Mouse (Mus musculus): ENCODE data around the gene 1700034J05Rik. TPM values are rescaled to one million over a fixed set of nuclear protein-coding genes. Genes with fewer than 3 reads are reported as not detected.

Gene 1700034J05Rik
- polyA plus RNA-seq, 1 experiment from 2014 or later, result 0.45 TPM

DNA sequence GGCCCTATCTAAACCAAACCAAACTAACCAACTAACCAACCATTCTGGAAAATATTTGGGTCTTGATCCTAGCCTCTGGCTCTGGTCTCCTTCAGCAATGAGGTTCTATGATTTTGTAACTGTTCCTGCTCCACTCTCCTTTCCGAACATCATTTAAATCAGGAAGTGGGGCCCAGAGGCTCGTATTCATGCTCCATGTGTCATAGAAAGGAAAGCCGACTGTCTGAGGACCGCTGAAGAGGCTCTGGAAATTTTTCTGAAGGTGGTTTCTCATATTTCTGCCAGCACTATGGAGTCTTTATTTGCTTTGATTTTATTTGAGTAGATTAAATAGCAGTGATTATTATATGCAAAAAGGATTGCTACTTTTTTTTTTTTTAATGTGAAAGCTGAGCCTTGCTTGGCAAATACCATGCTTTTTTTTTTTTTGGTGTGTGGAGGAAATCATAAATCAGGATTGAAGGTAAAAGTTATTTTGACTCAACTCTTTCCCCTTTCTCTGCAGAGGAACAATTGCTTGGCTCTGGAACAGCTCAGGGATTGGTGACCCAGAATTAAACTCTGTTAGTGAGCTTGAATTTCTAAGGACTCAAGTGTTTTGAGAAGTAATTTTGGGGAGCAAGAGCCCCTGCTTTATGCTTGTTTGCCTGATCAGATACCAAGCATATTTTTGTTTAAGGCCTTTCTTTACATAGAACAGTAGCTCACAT is 40.6 kb downstream of the 1700034J05Rik start:
- no peak for ATAC-seq (ENCODE audit: insufficient number of reproducible peaks, insufficient read depth, low FRiP score, low TSS enrichment, low read depth)
- no peaks in the 10 kb centered on the region for H3K27me3 ChIP-seq
- 21% methylated on average over 4 of the region's 4 CpGs for WGBS
- H3K4me1 ChIP-seq, result peaks cover 26% of the 10 kb centered on the region
- H3K9me3 ChIP-seq, result no peaks in the 10 kb centered on the region
- H3K4me3 ChIP-seq, result no peak overlapping the region
- H3K4me2 ChIP-seq, result no peak overlapping the region
- H3K36me3 ChIP-seq, result no peaks in the 10 kb centered on the region
- H3K9ac ChIP-seq, result no peak overlapping the region
- H3K27ac ChIP-seq, result peak overlapping the region; percentile 69

- Histone ChIP-seq H3K27me3 (no peaks in the 10 kb centered on the region), H3K4me3 (no peak overlapping the region), H3K9ac (no peak overlapping the region), H3K27ac (peak overlapping the region; percentile 69), H3K9me3 (no peaks in the 10 kb centered on the region), H3K36me3 (no peaks in the 10 kb centered on the region), H3K4me2 (no peak overlapping the region), H3K4me1 (peaks cover 28% of the 10 kb centered on the region)
- ATAC-seq (ENCODE audit: insufficient number of reproducible peaks, insufficient read depth, low FRiP score, low TSS enrichment, low read depth), result no peak
- WGBS, result 20% methylated on average over 3 of the region's 3 CpGs
Measured at GRCm38 (mm10) chr6:146912835-146913488, 41.3 kb downstream of the 1700034J05Rik start.

- peaks cover 39% of the 10 kb centered on the region for H3K4me1 ChIP-seq
- H3K27ac ChIP-seq, result no peak overlapping the region
- H3K4me3 ChIP-seq, result no peak overlapping the region
- no peaks in the 10 kb centered on the region for H3K9me3 ChIP-seq
- WGBS, result 87% methylated on average over 2 of the region's 2 CpGs
- no peak for ATAC-seq (ENCODE audit: insufficient number of reproducible peaks, insufficient read depth, low FRiP score, low TSS enrichment, low read depth)
- H3K27me3 ChIP-seq, result no peaks in the 10 kb centered on the region
- no peak overlapping the region for H3K4me2 ChIP-seq
- H3K9ac ChIP-seq, result no peak overlapping the region
- no peaks in the 10 kb centered on the region for H3K36me3 ChIP-seq
Measured at GRCm38 (mm10) chr6:146910801-146911200, 43.4 kb downstream of the 1700034J05Rik start.

DNA sequence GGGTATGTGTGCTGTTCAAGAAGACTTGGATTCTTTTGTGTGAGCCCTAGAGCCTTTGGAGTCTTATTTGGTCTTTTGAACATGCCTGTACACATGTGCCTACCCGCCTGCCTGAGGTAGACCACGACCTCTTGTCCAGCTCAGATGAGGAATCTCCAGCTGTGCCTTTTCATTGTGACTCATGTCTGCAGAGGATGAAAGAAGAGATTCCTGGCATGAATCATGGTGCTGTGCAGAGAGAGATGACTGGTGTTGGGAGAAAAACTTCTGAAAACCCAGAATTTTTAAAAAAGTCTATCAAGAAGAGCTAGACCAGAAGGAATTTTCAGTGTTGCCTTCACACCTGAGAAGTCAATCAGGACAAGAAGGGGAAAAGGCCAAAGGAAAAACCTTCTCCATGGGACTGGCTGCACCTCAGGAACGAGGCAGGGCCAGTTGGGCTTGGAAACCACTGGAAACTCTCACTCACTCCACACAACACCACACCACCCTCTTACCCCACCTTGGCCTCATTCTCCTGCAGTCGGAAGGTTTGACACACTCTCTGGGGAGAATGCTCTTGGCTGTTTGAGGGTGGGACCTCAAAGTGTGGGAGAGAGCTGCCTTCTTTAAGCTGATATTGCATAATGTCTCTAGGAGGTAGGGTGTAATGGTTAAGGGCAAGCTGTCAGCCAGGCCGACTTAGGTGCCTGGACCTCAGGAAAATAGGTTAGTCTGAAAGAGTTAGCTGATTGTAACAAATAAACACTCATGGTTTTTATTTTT is 44.3 kb downstream of the 1700034J05Rik start:
- Histone ChIP-seq H3K4me2 (no peak overlapping the region), H3K27me3 (no peaks in the 10 kb centered on the region), H3K4me1 (peaks cover 41% of the 10 kb centered on the region), H3K9me3 (no peaks in the 10 kb centered on the region), H3K27ac (no peak overlapping the region; the same call in 1 of the 2 replicates), H3K4me3 (no peak overlapping the region), H3K36me3 (no peaks in the 10 kb centered on the region), H3K9ac (no peak overlapping the region)
- ATAC-seq (ENCODE audit: insufficient number of reproducible peaks, insufficient read depth, low FRiP score, low TSS enrichment, low read depth), result no peak
- 82% methylated on average over 5 of the region's 5 CpGs for WGBS

- no peaks in the 10 kb centered on the region for H3K36me3 ChIP-seq
- no peaks in the 10 kb centered on the region for H3K9me3 ChIP-seq
- 51% methylated on average over 2 of the region's 2 CpGs for WGBS
Measured at GRCm38 (mm10) chr6:146908801-146909200, 45.4 kb downstream of the 1700034J05Rik start.

GRCm38 (mm10) chr6:146907795-146908190 is 46.4 kb downstream of the 1700034J05Rik start:
- Histone ChIP-seq H3K27ac (no peak overlapping the region), H3K4me2 (no peak overlapping the region), H3K36me3 (no peaks in the 10 kb centered on the region), H3K9me3 (no peaks in the 10 kb centered on the region), H3K4me1 (peaks cover 25% of the 10 kb centered on the region), H3K27me3 (no peaks in the 10 kb centered on the region), H3K9ac (no peak overlapping the region), H3K4me3 (no peak overlapping the region)
- WGBS, result 96% methylated on average over 1 of the region's 1 CpGs
- ATAC-seq (ENCODE audit: insufficient number of reproducible peaks, insufficient read depth, low FRiP score, low TSS enrichment, low read depth), result no peak

More at GRCm38 (mm10) chr6:146908801-146909200, 45.4 kb downstream of the 1700034J05Rik start:
- H3K9ac ChIP-seq, result no peak overlapping the region
- H3K27me3 ChIP-seq, result no peaks in the 10 kb centered on the region
- no peak overlapping the region for H3K4me3 ChIP-seq
- H3K4me1 ChIP-seq, result peaks cover 36% of the 10 kb centered on the region
- no peak for ATAC-seq (ENCODE audit: insufficient number of reproducible peaks, insufficient read depth, low FRiP score, low TSS enrichment, low read depth)
- no peak overlapping the region for H3K27ac ChIP-seq
- no peak overlapping the region for H3K4me2 ChIP-seq

- ATAC-seq (ENCODE audit: insufficient number of reproducible peaks, insufficient read depth, low FRiP score, low TSS enrichment, low read depth), result no peak
- Histone ChIP-seq H3K9ac (no peak overlapping the region), H3K9me3 (no peaks in the 10 kb centered on the region), H3K27me3 (no peaks in the 10 kb centered on the region), H3K4me2 (no peak overlapping the region), H3K36me3 (no peaks in the 10 kb centered on the region), H3K27ac (no peak overlapping the region), H3K4me1 (peaks cover 20% of the 10 kb centered on the region), H3K4me3 (no peak overlapping the region)
- WGBS, result 75% methylated on average over 5 of the region's 5 CpGs
Measured at GRCm38 (mm10) chr6:146907061-146907794, 47.0 kb downstream of the 1700034J05Rik start.

GRCm38 (mm10) chr6:146906000-146906786 is 48.0 kb downstream of the 1700034J05Rik start:
- H3K4me3 ChIP-seq, result no peak overlapping the region
- H3K9me3 ChIP-seq, result no peaks in the 10 kb centered on the region
- no peak overlapping the region for H3K27ac ChIP-seq
- H3K4me2 ChIP-seq, result no peak overlapping the region
- no peak overlapping the region for H3K9ac ChIP-seq
- no peak for ATAC-seq (ENCODE audit: insufficient number of reproducible peaks, insufficient read depth, low FRiP score, low TSS enrichment, low read depth)
- H3K36me3 ChIP-seq, result no peaks in the 10 kb centered on the region
- 86% methylated on average over 3 of the region's 3 CpGs for WGBS
- no peaks in the 10 kb centered on the region for H3K27me3 ChIP-seq
- peaks cover 20% of the 10 kb centered on the region for H3K4me1 ChIP-seq

DNA sequence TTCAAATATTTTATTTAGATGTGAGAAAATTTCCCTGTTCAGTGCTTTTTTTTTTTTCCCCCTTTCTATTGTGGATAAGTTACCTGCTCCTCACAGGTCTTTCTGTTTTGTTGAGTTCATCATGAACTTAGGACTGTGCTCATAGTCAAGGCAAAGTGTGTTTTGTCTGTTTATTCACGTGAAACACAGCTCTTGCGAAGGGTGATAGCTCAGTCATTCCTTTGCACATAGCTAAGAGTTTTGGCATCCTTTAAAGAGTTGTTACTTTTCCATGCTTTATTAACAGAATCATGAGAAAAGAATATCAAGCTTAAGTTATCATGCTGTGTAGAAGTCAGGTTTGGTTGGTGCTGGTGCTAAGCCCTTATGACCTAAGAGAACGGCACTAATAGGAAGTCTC is 49.5 kb downstream of the 1700034J05Rik start:
- ATAC-seq (ENCODE audit: insufficient number of reproducible peaks, insufficient read depth, low FRiP score, low TSS enrichment, low read depth), result no peak
- no peak overlapping the region for H3K9ac ChIP-seq
- peaks cover 20% of the 10 kb centered on the region for H3K4me1 ChIP-seq
- no peaks in the 10 kb centered on the region for H3K36me3 ChIP-seq
- 84% methylated on average over 3 of the region's 3 CpGs for WGBS
- H3K9me3 ChIP-seq, result no peaks in the 10 kb centered on the region
- H3K27ac ChIP-seq, result no peak overlapping the region
- H3K27me3 ChIP-seq, result no peaks in the 10 kb centered on the region
- H3K4me2 ChIP-seq, result no peak overlapping the region
- H3K4me3 ChIP-seq, result no peak overlapping the region

GRCm38 (mm10) chr6:146903632-146904031 is 50.6 kb downstream of the 1700034J05Rik start:
- Histone ChIP-seq H3K27ac (no peak overlapping the region), H3K4me2 (no peak overlapping the region), H3K9me3 (no peaks in the 10 kb centered on the region), H3K27me3 (no peaks in the 10 kb centered on the region), H3K4me1 (peaks cover 19% of the 10 kb centered on the region), H3K9ac (no peak overlapping the region), H3K4me3 (no peak overlapping the region), H3K36me3 (no peaks in the 10 kb centered on the region)
- 82% methylated on average over 2 of the region's 2 CpGs for WGBS
- ATAC-seq (ENCODE audit: insufficient number of reproducible peaks, insufficient read depth, low FRiP score, low TSS enrichment, low read depth), result no peak

DNA sequence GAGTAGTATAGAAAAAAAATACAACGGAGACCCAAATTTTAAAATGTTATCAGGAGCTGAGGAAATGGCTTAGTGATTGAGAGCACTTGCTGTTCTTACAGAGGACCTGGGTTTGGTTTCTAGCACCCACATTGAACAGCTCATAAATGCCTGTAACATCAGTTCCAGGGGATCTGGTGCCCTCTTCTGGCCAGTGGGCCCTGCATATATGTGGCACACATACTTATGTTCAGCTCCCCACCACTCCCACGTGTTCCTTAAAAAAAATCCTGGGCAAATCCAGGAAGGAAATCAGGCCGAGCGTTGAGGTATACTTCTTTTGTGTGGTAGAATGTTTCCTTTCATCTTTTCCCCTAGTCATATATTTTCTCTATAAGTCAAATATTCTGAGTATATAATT is 52.3 kb downstream of the 1700034J05Rik start:
- H3K36me3 ChIP-seq, result no peaks in the 10 kb centered on the region
- no peak for ATAC-seq (ENCODE audit: insufficient number of reproducible peaks, insufficient read depth, low FRiP score, low TSS enrichment, low read depth)
- no peak overlapping the region for H3K9ac ChIP-seq
- 93% methylated on average over 4 of the region's 4 CpGs for WGBS
- H3K4me2 ChIP-seq, result no peak overlapping the region
- no peak overlapping the region for H3K4me3 ChIP-seq
- peaks cover 26% of the 10 kb centered on the region for H3K4me1 ChIP-seq
- H3K27me3 ChIP-seq, result no peaks in the 10 kb centered on the region
- H3K9me3 ChIP-seq, result no peaks in the 10 kb centered on the region
- no peak overlapping the region for H3K27ac ChIP-seq
